Mouse (Mus musculus) liver, embryonic 14.5 days (tissue): ENCODE results near the gene Lta. TPM values are rescaled to one million over a fixed set of nuclear protein-coding genes. Genes with fewer than 3 reads are reported as not detected.
A peak's percentile ranks its signal among the peaks of the same experiment; 100 is the strongest.

Experiments
- ATAC-seq: fragments of 200-750 bp; cut with Nextera tagmentation; 2 replicates; pipeline ENCODE4 v1.8.0; 2017; ENCODE audit warnings: moderate number of reproducible peaks, mild to moderate bottlenecking, moderate library complexity; ENCODE audit not compliant: insufficient read depth
- DNase-seq, 3 experiments: peaks; one replicate each; pipeline ENCODE4 v3.0.0-alpha.2; 2012 to 2013; ENCODE audit warnings: low read depth in 3 of 3, low spot score in 3 of 3
- H3K27ac ChIP-seq: fragments of 300-500 bp; sonication (generic); 2 replicates; pipeline ENCODE4 v1.5.1; 2014; ENCODE audit warnings: moderate library complexity, mild to moderate bottlenecking, control low read depth, inconsistent platforms
- H3K27me3 ChIP-seq: fragments of 300-500 bp; sonication (generic); 2 replicates; pipeline ENCODE4 v1.6.1; 2014; ENCODE audit warnings: mild to moderate bottlenecking, low read length, moderate library complexity; ENCODE audit not compliant: control insufficient read depth, insufficient read depth
- H3K36me3 ChIP-seq: fragments of 300-500 bp; sonication (generic); replicated peaks from 2 replicates; pipeline ENCODE4 v1.6.1; 2014; ENCODE audit warnings: low read depth; ENCODE audit not compliant: control insufficient read depth, insufficient read depth
- H3K4me1 ChIP-seq, 2 experiments: fragments of 200-500 bp in 1 of 2; fragments of 300-500 bp in 1 of 2; sonication (generic) in 1 of 2; replicated peaks; 2 replicates each; pipeline ENCODE4 v1.6.1; 2012 to 2014; ENCODE audit warnings: antibody characterized with exemption in 1 of 2, inconsistent platforms in 1 of 2, low read length in 1 of 2; ENCODE audit not compliant: control insufficient read depth in 2 of 2, insufficient read depth in 2 of 2
- H3K4me2 ChIP-seq: fragments of 300-500 bp; sonication (generic); 2 replicates; pipeline ENCODE4 v1.6.1; 2014; ENCODE audit warnings: low read depth, mild to moderate bottlenecking, control low read depth, moderate library complexity
- H3K4me3 ChIP-seq, 2 experiments: fragments of 200-500 bp in 1 of 2; fragments of 300-500 bp in 1 of 2; sonication (generic) in 1 of 2; 2 replicates each; pipeline ENCODE4 v1.5.1; 2012 to 2014; ENCODE audit warnings: low read depth in 2 of 2, low read length in 2 of 2, mild to moderate bottlenecking in 2 of 2, control low read depth in 1 of 2, inconsistent platforms in 1 of 2, moderate library complexity in 1 of 2; ENCODE audit not compliant: insufficient read depth in 1 of 2
- H3K9ac ChIP-seq: fragments of 300-500 bp; sonication (generic); replicated peaks from 2 replicates; pipeline ENCODE4 v1.6.1; 2014; ENCODE audit warnings: mild to moderate bottlenecking, control low read depth, moderate library complexity
- H3K9me3 ChIP-seq: fragments of 300-500 bp; sonication (generic); 2 replicates; pipeline ENCODE4 v1.6.1; 2016; ENCODE audit warnings: low read length, mixed read lengths; ENCODE audit not compliant: control insufficient read depth
- CTCF ChIP-seq: IDR thresholded peaks from 2 replicates; pipeline ENCODE4 v1.5.1; 2016; ENCODE audit warnings: antibody characterized with exemption, low read depth, control low read depth
- EP300 ChIP-seq: IDR thresholded peaks from 2 replicates; pipeline ENCODE4 v1.6.1; 2016; ENCODE audit warnings: antibody characterized with exemption, low read depth
- WGBS: fragments of 180-500 bp; shearing (Covaris S2); extraction: QIAGEN DNeasy Blood & Tissue Kit; methylation state at CpG from one replicate; pipeline ENCODE4 v1.1.7; 2014; ENCODE audit not compliant: insufficient replicate concordance; 5-methylcytosine and 5-hydroxymethylcytosine counted together
- polyA plus RNA-seq, 2 experiments: library from polyadenylated mRNA; depleted of rRNA in 1 of 2; stranded (reverse) in 1 of 2; unstranded in 1 of 2; fragments of >200 nt; fragmentation: Nextera tagmentation in 1 of 2; extraction: Ambion mirVana in 1 of 2; gene quantifications; 2 replicates each; pipeline versions ENCODE4 v1.2.1 to v1.2.3; 2012 to 2014

The Lta gene
- polyA plus RNA-seq, 2 experiments, result 0.07 TPM; not detected in 1

- no peaks in the 10 kb centered on the region for H3K9me3 ChIP-seq
- H3K27ac ChIP-seq, result peak overlapping the region; percentile 83
- DNase-seq, result peak; percentile 67 to 74 (median 67)
Observed at GRCm38 (mm10) chr17:35242015-35242941, 37.1 kb upstream of the Lta start.

GRCm38 (mm10) chr17:35241305-35242014 is 36.3 kb upstream of the Lta start, which contains the start of gene Ddx39b:
Gene Ddx39b (plus strand): TSS chr17:35241746.
- Histone ChIP-seq H3K4me2 (peak within 1 kb of the TSS; percentile 97), H3K27ac (peak within 1 kb of the TSS; percentile 83), H3K9me3 (no peaks in the 10 kb centered on the region), H3K9ac (peak within 1 kb of the TSS; percentile 95), H3K4me1 (peaks cover 20 to 32% of the 10 kb centered on the region in 2 experiments), H3K36me3 (peaks cover 35% of the 10 kb centered on the region), H3K4me3 (peak within 1 kb of the TSS; percentile 85 to 97), H3K27me3 (no peaks in the 10 kb centered on the region)
- TF ChIP-seq EP300, result peak; percentile 57; the same call in 1 of the 2 replicates
- peak; percentile 24; the same call in 1 of the 2 replicates for TF ChIP-seq CTCF
- ATAC-seq (peak; percentile 88), DNase-seq (peak; percentile 85 to 90 (median 87))
- WGBS, result under 1% methylated on average over 69 of the region's 69 CpGs

More at GRCm38 (mm10) chr17:35242015-35242941, 37.1 kb upstream of the Lta start:
- Histone ChIP-seq H3K4me1 (peaks cover 20 to 32% of the 10 kb centered on the region in 2 experiments), H3K4me2 (peak overlapping the region; percentile 97), H3K9ac (peak overlapping the region; percentile 95), H3K36me3 (peaks cover 43% of the 10 kb centered on the region), H3K27me3 (no peaks in the 10 kb centered on the region), H3K4me3 (peak overlapping the region; percentile 85 to 97)
- peak; percentile 67 for TF ChIP-seq CTCF
- no peak for TF ChIP-seq EP300
- ATAC-seq, result peak; percentile 44
- under 1% methylated on average over 54 of the region's 55 CpGs for WGBS

- Histone ChIP-seq H3K36me3 (peaks cover 27% of the 10 kb centered on the region), H3K9ac (peak overlapping the region; percentile 56), H3K4me2 (peak overlapping the region; percentile 97), H3K27me3 (no peaks in the 10 kb centered on the region), H3K27ac (peak overlapping the region; percentile 5; the same call in 1 of the 2 replicates), H3K4me1 (peaks cover 20 to 32% of the 10 kb centered on the region in 2 experiments), H3K4me3 (peak overlapping the region; percentile 58 to 85), H3K9me3 (no peaks in the 10 kb centered on the region)
- TF ChIP-seq CTCF (no peak), EP300 (no peak)
- ATAC-seq (no peak), DNase-seq (no peak)
- 32% methylated on average over 12 of the region's 12 CpGs for whole genome bisulfite sequencing
Observed at GRCm38 (mm10) chr17:35240384-35241304, 35.5 kb upstream of the Lta start.

GRCm38 (mm10) chr17:35239700-35240099 is 34.5 kb upstream of the Lta start:
- Histone ChIP-seq H3K4me2 (no peak overlapping the region), H3K36me3 (peaks cover 17% of the 10 kb centered on the region), H3K27ac (no peak overlapping the region), H3K9me3 (no peaks in the 10 kb centered on the region), H3K27me3 (no peaks in the 10 kb centered on the region), H3K4me1 (peaks cover 20 to 27% of the 10 kb centered on the region in 2 experiments), H3K4me3 (no peak overlapping the region), H3K9ac (no peak overlapping the region)
- ATAC-seq (no peak), DNase-seq (no peak)
- WGBS, result 58% methylated on average over 5 of the region's 5 CpGs
- TF ChIP-seq EP300 (no peak), CTCF (no peak)
